Mouse (Mus musculus) telencephalon, adult 2 months (tissue): ENCODE measurements around the gene B4galnt2.

ENCODE experiments used
- DNase-seq: peaks from one replicate; pipeline ENCODE4 v3.0.0-alpha.2; 2011; ENCODE audit warnings: low read depth, low spot score

B4galnt2 gene

DNA sequence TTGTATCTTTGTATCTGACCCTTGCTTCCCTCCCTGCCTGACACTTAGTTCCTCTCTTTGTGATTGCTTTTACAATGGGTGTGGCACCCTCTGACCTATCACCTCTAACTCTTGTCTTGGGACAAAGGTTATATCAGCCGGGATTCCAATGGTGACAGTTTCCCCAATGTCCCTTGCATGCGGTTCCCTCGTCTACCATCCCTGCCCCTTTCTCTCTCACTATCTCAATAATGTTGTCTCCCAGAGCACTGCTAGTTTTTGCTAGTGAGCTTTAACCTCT is 87.6 kb downstream of the B4galnt2 start:
- DNase-seq = no peak

DNA sequence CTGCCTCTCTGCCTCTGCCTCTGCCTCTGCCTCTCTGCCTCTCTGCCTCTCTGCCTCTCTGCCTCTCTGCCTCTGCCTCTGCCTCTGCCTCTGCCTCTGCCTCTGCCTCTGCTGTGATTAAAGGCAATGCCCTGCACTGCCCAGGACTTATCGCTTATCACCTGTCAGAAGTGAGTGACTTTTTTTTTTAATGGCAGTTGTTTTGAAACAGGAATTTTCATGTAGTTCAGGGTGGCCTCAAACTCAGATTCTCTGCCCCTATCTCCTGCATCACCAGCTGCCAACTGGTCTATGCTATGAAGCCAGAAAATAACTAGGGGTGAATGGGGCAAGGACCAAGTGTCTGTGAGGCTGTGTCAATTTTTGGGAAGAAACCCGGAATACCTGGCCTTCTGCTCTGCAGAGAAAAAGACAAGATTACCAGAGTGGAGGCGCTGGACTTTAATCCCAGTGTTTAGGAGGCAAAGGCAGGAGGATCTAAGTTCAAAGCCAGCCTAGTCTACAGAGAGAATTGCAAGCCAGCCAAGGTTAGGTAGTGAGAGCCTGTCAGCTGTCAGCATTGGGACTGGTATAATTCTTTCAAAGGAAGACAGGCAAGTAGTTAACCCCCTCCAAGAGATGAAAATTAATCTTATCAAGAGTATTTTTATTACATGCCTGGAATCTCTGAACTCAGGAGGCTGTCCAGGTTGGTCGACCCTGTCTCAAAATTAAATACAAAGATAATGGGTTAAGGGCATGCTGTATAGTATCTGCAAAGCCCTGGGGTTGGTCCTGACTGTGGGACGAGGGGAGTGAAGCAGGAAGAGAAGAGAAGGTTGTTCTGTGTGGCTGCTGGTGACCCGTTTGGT is 88.1 kb downstream of the B4galnt2 start:
- DNase-seq = no peak

- no peak for DNase-seq
These were observed 89.1 kb downstream of the B4galnt2 start for GRCm38 (mm10) chr11:95825625-95826024.

- DNase-seq = no peak
These were observed 89.8 kb downstream of the B4galnt2 start for GRCm38 (mm10) chr11:95824877-95825243.

DNA sequence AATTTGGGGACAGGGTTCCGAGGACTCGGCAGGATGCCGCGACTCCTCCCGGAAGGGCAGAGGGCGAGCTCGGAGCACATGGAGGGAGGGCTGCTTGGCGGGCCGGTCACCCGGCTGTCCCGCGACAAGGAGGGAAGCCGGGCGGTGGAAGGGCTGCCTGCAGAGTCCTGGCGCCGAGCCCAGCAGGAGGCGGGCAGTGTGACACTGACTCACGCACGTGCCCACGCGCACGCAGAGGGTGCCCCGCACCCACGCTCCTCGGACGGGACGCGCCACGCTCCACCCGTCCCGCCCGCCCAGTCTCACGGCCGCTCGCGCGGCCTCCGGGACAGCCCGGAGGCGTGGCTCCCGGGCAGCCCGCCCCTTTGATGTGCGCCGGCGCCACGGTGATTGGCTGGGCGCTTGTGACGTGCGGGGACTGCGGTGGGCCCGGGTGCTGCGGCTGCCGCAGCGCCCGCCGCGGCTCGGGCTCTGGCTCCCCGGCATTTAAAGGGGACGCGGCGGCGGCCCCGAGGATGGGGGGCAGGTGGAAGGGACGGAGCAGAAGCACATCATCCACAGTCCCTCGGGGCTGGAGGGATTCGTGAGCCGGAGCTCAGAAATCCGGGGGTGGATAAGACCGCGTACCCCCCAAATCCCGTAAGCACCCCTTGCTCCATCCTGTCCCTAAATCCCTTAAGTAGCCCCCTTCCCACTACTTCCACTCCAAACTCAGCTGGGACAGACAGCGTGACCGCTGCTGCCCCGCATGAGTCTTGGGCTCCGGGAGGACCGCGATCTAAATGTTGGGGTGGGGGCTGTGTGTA is 90.4 kb downstream of the B4galnt2 start, which contains the start of gene Phospho1:
TSS of gene Phospho1 (plus strand) at position 429 of the 806 bp plus-strand sequence.
- peak; percentile 67 for DNase-seq

DNA sequence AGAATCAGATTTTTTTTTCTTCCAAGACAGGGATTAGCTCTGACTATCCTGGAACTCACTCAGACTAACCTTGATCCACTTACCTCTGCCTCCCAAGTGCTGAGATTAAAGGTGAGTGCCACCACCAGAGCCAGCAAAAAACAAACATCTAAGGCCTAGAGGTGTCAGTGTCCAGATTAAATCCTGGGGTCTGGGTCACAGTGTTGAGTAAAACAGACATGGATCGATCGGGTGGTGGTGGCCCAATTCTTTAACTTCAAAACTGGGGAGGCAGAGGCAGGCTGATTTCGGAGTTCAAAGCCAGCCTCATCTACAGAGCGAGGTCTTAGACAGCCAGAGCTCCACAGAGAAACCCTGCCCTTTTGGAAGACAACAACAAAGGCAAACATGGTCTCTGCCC is 92.3 kb downstream of the B4galnt2 start:
- DNase-seq = no peak

DNA sequence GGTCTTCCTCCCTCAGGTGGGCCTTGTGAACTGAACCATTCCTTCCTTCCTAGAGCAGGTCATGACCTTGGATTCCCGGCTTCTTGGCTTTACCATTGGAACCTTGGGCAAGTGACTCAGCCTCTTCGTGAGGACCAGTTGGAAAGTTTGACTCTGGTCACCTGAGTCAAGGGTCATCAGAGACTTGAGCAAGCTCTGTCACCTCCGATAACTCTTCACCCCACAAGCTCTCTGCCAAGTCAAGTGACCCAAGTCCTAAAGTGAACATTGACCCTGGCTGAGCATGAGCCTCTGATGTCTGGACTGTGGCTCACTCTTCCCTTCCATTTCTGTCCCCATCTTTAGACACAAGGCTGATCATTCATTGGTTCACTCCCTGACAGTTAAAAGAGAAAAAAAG is 93.2 kb downstream of the B4galnt2 start:
- no peak for DNase-seq

DNA sequence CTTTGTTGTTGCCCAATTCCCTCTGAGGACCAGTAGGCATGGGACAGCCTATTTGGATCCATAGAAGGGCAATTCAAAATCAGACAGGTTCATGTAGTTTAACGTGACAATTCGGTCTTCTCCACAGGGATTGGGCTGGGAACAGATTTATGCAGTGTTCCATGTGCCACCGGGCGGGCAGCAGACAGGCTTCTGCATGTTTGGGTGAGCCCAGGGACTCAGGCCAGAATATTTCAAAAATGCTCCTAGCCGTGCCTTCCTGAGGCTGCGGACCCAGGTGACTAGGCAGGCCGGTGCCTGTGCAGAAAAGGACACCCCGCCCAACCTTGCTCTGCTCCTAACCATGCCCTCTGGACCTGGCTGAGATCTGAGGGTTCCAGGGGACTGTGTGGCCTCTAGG is 95.6 kb downstream of the B4galnt2 start:
- no peak for DNase-seq
